Mouse (Mus musculus): ENCODE data around the gene Hoxd1.

Gene Hoxd1

DNA sequence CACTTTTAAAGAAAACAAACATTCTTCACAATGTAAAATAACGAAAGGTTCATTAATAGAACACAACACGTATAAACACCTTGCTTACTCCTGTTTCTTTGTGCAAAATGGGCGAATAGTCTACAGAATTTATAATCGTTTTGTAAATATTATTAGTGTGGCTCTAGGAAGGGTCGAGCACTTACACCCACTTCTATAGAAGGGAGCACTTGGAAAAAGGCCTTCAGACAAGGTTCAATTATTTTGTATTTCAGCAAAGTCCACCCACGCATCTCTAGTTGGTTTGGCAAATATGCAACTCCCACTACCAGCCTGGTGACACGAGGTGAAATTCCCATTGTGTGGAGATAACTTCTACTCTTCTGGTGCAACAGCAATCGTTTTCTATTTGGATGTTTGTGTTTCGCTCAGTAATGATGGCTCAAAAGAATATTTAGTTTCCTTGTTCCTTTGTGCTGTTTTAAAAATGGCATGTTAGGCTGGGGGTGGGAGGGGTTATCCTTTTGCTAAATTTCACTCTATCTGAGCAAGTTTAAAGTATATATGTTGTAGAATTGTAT lies 14.3 kb upstream of the Hoxd1 start:
- DNase-seq (ENCODE audit: low spot score), result no peak

DNA sequence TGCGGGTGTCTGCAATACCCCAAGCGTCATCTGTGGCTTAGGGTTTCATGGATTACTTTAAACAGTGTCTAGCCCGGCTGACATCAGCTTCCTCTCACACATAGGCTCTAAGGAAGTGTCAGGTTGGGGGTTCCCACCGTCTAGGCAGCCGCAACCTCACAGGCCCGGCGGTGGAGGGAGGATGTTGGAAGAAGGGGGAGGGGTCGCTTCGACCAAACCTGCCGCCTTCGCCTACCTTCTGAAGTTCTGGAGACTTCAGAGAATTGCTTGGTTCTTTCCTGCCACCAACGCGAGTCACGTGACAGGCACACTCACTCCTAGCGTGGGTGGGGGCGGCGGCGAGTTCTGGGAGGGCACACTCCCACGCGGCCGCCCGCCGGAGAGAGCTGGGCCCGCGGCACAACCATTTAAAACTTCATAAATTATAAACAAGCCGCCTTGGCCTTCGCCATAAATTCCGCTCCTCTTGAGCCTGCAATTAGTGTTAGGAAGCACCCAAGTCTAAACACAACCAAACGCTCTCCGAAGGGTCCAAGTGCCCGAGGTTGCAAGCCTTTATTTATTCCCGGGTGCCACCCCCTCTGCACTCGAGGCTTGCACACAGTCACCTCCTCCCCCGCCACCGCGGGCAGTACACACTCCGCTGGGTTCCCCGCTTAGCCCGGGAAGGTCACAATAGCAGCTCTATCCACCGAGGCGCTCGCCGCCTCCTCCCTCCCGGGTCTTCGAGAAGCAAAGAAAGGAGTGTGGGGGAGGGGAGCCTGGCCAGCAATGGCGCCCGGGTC lies 13.3 kb upstream of the Hoxd1 start:
- no peak for DNase-seq (ENCODE audit: low spot score)

DNA sequence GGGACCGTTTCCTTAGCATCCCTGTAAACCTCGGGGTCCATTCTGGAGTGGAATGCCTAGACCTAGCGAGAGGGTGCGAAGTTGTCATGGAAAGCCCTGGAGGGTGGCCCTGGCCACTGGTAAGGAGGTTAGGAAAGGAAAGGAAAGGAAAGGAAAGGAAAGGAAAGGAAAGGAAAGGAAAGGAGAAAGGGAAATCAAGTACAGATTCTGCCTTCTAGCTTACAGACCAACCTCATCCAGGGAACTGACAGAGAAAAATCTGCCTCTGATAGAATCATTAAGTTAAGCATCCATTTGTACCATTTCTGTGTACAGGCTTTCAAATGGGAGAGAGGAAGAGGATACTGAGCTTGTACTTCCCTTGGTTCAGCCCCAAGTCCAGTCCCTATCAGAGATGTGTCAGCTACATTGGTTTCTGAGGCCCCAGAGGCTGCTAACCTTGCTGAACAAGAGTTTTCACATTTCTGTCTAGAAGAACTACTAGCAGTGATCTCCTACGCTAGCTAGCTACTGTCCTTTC lies 12.0 kb upstream of the Hoxd1 start:
- DNase-seq (ENCODE audit: low spot score), result no peak

DNA sequence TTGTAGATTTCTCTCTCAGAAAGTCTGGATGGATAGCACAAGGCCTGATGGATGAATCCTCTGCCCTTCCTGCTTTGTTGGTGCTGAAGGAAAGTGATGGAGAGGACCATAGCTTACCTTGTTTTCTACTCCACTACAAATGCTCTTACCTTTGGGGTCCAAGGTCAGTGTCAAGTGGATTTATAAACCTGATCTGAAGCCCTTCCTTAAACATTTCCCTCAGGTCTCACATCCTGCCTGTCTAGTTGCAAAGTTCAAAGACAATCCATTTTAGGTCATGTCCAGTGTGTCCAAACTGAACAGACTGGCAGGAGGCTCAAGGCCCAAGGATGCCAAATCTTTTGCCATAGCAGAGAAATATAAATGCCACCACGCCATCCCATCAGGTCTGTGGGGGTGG lies 10.9 kb upstream of the Hoxd1 start:
- DNase-seq (ENCODE audit: low spot score), result no peak

DNA sequence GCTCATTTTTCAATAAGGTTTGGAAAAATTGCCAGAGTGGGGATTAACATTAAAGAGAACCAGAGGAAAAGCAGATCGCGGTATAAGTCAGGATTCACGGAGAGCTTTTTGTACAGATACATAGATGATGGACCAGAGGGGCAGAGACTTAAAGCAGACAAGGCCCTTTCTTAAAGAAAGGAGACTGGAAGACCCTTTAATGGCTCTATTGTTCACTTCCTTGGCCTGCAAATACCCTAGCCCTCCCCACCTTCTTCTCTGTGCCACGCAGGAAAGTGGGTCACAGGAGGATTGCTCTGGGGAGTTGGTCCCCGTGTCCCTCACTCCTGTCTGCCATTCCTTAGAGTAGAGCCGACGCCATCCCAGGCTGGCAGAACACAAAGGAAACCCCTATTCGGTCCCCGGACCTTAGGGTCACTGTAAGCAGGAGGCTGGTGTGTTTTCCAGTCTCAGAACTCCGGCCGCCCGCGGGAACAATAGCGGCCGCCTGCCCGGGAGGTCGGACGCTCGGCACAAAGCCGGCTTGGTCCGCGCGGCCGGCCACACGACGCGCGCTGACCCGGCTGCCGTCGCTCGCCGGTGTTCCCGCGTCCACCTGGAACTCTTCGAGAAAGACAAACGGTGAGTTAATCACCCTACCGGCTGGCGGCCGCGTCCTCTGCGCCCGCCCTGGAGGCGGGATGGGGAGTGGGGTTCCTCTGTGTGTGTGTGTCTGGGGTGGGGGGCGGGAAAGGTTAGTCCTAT lies 10.2 kb upstream of the Hoxd1 start:
- DNase-seq (ENCODE audit: low spot score), result no peak

DNA sequence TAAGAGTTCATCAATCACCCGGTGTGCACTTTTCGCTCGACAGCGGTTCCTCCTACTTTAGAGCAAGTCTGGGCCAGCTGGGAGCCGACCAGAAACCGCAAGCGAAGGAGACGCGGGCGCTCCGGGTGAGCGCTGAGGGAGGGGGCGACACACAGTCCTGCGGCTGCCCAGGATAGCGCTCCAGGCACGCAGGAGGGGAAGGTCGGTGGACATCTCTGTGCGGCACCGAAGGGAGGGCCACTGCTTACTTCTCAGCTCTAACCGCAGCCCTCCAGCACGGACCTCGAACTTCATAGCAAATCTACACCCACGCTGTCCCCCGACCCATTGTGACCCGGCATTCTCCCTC lies 9.6 kb upstream of the Hoxd1 start:
- DNase-seq (ENCODE audit: low spot score), result no peak

DNA sequence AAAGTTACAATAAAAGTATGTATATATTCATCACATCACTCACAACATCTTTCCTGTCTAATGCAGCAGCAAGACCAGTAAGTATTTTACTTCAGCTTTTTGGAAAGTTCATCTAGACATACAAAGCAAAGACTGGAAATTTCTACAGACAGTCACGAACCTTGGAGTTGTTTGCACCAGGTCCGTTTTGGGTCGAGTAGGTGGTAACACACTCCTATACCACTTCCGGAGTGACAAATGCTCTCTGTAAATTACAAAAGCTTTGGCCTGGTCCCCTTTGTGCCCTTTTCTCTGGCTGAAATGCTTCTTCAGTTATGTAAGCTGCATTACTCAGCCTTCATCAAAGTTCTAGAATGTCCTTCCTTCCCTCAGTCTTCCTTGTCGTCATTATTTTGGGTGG lies 9.1 kb upstream of the Hoxd1 start:
- DNase-seq (ENCODE audit: low spot score), result no peak

DNA sequence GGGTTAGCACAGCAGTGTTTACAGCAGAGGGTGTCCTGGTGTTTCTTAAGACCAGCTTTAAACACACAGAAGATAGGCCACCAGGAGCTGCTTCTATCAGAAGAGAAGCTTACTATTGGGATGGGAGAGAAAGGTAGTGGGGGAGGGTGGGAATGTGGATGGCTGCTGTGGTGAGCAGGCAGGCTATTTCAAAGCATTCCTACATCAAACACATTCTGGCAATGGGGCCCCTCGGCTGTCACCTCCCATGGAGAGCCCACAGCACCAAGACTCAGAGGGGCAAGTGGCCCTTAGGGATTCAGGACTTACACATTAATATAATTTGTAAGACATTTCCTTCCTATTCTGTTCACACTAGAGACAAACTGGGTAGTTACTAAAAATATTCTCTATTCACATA lies 2.6 kb upstream of the Hoxd1 start:
- no peak for DNase-seq (ENCODE audit: low spot score)

DNA sequence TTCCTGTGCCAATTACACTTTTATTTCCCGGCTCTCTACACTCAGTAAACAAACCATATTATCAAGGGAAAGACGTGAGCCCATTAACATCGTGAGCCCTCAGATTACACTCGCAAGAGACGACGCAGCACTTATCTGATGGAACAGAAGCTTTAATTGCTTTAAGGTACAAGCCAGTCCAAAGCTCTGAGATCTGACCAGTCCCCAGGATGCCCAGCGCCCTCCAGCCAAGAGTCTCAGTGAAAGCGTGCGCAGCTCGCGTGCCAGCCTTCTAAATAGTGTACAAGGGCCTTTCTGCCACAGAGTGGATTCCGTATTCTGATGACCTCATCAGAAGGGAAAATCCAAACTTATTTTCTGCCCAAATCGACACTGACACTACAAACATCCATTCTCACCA lies 839 bp upstream of the Hoxd1 start:
- no peak for DNase-seq (ENCODE audit: low spot score)

DNA sequence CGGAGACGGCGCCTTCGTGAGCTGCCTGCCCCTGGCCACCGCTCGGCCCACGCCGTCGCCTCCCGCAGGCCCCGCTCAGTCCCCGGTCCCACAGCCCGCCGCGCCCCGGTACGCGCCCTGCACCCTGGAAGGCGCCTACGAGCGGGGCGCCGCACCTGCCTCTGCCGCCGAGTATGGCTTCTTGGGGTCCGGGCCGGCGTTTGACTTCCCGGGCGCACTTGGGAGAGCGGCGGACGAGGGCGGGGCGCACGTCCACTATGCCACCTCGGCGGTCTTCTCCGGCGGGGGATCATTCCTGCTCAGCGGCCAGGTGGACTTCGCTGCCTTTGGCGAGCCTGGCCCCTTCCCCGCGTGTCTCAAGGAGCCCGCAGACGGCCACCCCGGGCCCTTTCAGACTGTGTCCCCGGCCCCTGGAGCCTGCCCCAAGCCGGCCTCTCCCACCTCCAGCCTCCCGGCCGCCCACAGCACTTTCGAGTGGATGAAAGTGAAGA lies 510 bp downstream of the Hoxd1 start:
- DNase-seq (ENCODE audit: low spot score), result no peak

DNA sequence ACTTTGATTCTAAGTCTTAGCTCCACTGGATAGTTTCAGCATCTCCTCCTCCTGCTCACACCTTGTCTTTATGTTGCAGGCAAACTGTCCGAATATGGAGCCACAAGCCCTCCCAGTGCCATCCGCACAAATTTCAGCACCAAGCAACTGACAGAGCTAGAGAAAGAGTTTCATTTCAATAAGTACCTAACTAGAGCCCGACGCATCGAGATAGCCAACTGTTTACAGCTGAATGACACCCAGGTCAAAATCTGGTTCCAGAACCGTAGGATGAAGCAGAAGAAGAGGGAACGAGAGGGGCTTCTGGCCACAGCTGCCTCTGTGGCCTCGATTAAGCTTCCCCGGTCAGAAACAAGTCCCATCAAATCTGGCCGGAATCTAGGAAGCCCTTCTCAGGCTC lies 1.2 kb downstream of the Hoxd1 start:
- no peak for DNase-seq (ENCODE audit: low spot score)

DNA sequence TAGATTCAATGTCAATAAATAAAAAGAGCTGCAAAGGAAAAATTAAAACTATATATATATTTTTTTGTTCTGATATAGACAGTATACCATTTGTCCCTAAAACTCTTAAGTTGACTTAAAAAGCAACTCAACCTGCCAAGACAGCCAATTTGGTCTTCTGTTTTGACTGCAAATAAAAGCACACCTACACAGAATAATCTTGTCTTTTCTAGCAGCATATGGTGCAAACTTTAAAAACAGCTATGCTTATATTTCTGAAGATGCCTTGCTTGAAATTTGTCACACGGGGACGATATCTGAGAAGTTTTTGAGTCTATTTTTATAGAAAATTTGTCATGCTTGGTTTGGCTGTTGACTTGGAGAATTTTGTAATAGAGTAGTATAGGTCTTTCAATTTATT lies 11.6 kb downstream of the Hoxd1 start:
- no peak for DNase-seq (ENCODE audit: low spot score)

DNA sequence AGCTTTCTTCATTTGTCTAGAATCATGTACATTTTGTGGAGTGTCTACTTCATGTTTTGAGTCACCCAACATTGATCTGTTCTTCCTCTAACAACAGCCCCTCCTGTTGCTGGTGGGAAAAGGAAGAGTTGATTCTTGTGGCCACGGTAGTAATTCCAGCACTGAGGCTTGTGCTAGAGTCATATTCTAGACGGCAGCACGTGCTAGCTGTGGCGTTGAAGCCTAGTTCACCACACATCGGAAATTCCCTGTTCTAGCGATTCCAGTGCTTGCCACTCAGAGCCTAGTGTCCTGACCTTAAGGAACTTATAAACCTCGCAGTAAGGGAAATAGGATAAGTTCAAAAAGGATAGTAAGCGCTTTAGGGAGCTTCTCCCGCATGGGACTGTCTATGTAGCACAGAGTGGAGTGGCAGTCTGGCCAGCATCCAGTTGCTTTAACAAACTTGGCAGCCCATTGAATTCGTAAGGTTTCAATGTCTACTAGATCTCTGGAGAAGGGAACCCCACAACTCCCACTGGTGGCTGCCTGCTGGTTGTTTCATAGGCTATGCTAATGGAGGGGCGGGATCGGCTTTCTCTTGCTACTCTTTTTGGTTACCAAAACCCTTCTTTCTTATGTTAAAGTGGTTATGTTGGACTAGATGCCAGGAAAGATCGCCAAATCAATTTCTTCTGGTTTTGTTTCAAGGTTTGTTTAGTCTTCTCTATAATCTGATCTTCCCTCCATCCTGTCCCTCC lies 14.9 kb downstream of the Hoxd1 start:
- DNase-seq (ENCODE audit: low spot score), result no peak

DNA sequence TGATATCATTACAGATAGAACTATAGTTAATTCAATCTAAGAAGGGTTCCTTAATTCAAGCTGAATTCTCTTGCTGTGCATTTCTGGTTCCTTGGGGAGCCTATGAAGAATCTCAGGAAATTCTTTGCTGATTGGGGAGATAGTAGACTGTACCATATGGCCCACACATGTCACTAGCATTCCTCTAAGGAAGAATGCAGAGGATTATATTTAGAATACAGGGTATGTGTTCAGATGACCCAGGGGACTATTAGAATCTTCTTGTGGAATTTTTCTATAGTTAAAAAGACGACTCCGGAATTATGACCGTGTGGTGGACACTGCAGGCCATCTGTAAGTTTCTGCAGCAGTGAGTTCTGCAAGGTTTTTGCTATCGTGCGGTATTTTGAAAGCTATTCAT lies 18.6 kb downstream of the Hoxd1 start:
- DNase-seq (ENCODE audit: low spot score), result no peak

DNA sequence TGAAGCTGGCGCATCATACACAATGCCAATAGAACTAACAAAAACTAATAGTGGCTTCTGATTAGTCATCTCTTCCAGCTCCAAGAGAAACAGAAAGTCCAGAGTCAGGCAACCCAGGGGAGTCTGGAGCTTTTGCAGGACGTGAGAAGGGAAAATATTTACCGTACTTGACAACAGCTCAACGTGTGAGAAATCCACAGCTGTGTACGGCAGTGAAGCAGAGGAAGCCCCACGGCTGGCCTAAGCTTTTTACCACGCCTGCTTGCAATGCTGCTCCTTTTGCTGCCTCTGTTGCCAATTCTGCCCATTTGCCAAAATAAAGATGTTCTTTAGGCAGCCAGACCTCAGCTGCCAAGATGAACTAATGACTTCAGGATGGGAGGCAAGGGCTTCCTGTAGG lies 32.8 kb downstream of the Hoxd1 start:
- DNase-seq (ENCODE audit: low spot score), result no peak

DNA sequence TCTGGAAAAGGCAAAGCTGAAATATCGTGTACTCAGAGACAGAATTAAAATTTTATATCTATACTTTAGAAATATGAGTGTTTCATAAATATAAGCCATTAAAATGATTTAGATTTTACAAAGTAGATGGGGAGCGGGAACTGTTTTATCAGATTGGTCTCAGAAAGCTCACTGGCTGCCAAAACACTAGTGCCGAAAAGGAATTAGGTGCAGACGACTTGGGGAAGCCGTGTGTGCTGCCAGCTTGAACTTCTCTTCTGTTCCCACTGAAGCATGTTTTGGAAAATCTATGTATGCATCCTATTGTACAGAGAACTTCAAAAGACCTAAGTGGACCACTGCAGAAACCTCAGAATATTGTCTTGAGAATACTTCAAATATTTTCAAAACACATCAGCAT lies 45.7 kb downstream of the Hoxd1 start:
- no peak for DNase-seq (ENCODE audit: low spot score)
